Mouse (Mus musculus) CH12F3 (cell line): ENCODE results near the gene Irf3.
"Not testable (repeated sequence)": the region's sequence is repeated elsewhere in the genome, so short reads cannot be mapped to it uniquely, and the experiment has no call there.

ENCODE experiments used
- in situ Hi-C: fragments of 300-500 bp; cut with MboI; formaldehyde crosslinking; loops from 2 replicates; pipeline ENCODE4 v1.14.3; 2020; ENCODE audit warnings: low sequenced_read_pairs

Irf3 gene

DNA sequence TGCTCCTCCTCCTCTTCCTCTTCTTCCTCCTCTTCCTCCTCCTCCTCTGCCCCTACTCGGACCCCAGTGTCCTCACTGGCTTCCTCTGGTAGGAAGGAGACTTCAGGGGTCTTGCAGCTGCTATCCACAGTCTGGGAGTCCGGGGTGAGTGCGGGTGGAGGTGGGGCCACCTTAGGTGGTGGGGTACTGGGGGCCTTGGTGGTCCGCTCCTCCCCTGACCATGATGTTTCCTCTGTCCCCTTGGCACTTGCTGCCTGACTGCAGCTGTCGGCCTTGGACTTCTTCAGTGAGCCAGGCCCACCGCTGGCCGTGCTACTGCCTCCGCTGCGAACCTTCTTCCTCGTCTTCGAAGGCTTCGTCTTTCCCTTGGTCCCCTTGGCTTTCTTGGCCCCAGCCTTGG is 9.1 kb downstream of the Irf3 start:
- in situ Hi-C loops = no loop called here

DNA sequence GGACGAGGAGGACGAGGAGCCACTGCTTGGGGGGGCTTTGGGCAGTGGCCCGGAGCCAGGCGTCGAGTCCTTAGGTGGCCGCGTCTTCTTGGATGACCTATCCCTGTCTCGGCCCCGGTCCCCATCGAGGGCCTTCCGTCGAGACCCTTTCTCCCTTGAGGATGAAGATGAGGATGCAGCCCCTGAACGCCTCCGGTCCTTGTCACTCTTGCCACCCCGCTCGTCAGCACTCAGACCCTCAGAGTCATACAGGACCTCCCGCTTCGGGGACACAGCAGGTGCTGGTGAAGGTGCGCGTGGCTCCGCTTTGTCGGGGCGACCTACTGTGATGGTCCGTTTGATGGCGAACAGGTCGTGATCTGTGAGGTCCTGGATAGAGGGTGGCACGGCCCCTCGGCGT is 9.7 kb downstream of the Irf3 start:
- in situ Hi-C loops = no loop called here

DNA sequence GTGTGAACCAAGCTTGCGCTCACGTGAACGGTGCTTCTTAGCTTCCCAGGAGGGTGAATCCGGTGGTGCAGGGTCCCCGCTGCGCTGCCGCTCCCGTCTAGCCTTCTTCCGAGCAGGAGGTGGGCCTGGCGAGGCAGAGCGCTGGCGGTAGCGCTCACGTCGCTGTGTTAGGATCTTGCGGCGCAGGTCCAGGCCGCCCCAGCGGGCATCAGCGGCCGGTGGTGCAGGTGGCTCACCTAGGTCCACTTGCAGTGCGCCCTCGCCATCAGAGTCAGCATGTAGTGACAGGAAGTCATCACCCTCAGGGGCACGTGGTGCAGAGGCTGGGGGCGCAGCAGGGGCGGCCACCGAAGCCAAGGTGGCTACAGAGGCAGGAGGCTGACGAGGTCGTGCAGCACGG is 10.4 kb downstream of the Irf3 start:
- in situ Hi-C loops = no loop called here

DNA sequence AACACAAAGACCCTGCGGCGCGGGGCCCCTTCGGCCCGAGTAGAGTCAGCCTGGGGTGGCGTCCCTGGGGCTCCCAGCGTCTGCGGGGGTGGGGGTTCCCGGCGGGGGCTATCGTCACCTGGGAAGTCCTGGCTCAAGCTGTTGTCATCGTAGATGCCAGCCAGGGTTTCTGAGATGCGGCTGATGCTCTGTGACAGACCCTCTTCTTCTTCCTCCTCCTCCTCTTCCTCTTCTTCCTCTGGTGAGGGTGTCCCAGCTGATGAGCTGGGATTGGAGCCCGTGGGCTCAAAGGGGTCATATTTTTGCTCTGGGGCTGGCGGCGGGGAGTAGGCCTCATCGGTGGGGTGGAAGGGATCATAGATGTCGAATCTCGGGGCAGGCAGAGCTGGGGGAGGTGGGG is 11.0 kb downstream of the Irf3 start:
- in situ Hi-C loops = no loop called here

DNA sequence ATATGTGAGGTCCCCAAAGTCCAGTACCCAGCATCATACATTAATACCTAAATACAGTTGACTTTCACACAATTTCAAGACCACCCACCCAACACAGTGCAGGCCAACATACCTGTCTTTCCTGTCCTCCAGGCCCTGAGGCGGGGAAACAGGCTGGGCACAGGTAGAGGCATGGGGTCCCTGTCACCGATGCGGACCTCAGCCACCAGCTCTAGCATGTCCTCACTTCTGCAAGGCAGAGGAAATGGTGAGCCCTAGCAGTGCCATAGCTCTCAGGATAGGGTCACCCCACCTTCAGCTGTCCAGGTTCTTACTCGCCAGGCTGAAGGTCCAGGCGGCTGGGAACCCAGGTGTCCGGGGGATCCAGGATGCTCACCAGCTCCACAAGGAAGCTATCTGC is 14.6 kb downstream of the Irf3 start:
- in situ Hi-C loops = no loop called here

DNA sequence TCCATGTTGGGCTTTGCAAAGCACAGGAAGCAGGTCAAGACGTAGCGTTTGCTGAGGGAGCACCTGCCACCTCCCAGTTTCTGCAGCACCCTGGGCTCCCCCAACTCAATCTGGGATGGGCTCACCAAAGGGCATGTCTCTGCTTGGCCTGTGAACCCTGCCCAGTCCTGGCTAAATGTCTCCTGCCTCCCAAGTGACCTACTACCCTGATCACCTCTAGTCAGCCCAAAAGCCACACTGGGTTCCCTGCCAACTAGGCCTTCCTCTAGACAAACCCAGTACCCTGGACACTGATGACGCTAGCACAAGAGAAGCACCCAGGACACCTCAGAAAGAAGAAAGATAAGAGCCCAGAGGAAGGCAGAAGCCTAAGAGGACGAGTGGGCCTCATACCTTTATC is 15.4 kb downstream of the Irf3 start:
- in situ Hi-C loops = no loop called here

DNA sequence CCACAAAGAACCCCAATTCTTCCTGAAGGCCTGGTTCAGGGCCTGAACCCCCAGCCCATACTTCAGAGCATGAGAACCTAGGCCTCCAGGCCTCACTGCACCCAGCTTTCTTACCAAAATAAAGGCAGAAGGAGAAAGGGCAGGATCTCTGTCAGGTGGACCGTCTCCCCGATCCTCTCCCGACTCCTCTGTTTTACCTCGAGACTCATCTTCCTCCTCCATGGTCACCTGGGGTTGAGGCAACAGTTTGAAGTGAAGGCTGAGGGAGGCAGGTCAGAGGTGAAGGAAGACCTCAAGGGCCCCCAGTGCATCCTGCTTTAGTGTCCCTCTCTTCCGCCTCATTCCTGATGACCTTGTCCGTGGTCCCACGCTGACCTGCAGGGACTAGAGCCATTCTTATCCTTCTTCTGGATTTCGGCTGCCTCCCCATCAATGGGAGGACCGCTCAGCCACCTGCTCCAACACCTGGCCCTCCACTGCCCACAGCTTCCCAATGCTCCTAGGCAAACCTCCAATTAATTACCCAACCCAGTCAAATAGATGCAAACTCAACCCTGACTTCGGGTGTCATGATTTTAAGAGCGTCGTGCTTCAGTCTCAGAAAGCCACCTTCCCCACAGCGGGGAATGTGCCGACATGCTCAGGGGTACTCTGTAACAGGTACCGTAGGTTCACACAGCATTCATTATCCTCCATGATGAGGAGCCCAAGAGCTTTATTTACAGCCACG is 16.1 kb downstream of the Irf3 start:
- in situ Hi-C loops = no loop called here

DNA sequence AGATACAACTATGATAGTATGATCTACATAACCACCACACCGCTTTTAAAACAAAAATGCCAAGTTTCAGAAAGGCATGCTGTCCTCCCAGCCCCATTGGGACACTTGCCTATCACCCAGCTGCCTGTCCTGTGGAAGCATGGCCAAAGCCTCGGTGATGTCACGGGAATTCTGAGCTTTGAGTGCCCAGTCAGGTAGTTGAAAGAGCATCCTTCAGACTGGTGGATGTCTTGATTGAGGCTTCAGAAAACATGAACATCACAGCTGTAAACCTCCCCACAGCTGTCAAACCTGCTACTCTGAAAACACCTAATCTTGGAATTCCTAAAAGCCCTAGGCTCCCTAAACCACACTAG is 16.6 kb downstream of the Irf3 start:
- in situ Hi-C loops = no loop called here

DNA sequence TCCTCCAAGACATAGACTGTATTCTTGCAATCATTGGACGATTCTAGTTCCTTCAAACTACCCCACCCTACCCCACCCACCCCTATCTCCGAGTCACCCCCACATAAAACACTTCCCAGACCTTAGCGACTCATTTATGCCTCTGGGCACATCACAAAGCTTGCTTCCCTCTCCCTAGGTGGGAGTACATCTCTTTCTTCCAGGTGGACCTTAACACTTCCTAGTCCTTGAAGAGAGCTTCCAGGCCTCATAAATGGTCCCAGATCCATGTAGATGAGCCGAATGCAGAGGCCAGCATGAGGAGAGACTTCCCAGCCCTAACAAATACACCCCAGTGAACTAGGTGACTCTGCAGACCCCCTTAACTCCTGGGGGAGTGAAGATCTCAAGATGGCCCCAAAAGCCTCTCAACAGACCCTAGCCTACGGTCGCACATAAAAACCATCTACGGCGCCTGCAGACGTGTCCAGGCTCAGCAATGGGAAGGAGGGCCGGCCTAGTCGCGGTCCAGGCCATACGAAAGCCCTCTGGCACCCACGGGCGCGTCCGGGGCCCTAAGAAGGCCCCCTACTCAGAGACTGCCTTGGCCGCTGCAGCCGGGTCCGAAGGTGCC is 18.0 kb downstream of the Irf3 start:
- in situ Hi-C loops = no loop called here

DNA sequence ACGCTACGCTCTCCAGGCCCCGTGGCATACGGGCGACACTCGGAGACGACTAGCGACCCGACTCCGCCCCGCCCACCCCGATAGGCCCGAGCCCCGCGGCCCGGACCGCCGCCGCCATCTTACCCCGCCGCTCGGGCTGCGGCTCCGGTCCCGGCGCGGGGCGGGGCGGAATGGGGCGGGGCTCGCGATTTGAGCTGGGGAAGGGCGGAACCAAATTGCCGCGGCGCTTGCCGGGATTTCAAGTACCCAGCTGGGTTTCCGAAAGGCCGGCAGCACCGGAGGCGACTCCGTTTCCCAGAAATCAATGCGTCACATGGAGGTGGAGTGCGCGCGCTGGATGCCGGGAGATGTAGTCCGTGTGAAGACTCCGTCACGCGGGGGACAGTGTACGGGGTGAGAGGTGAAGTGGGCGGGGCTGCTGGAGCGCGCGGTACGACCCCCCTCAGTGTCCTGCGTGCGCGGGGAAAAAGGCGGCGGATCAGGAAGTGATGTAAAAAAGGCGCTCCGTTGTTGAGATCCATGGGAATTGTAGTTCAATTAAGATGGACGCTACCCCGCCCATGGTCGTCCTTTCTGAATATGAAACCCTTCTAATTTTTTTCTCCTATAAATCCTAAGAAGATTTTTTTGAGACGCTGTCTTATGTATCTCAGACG is 18.6 kb downstream of the Irf3 start, which contains the start of gene Scaf1:
Gene Scaf1, minus strand, starts transcription at position 407 of the 656 bp plus-strand sequence.
- in situ Hi-C loops = no loop called here

DNA sequence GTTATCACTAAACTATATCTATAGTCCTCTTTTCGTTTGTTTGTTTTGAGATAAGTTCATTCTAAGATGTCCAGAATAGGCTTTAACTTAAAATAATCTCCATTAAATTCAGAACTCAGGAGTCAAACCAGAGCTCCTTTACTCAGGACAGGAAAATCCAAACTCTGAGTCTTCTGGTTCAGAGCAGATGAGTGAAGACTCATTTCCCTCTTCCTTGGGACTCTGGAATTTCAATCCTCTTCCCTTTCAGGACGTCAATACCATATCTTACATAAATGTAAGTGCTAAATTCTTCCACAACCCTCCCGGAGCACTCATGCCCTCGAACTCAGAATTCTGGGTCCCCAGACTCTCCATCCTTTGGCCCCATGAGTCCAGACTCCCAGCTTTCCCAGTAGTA is 19.3 kb downstream of the Irf3 start:
- in situ Hi-C loops = no loop called here

DNA sequence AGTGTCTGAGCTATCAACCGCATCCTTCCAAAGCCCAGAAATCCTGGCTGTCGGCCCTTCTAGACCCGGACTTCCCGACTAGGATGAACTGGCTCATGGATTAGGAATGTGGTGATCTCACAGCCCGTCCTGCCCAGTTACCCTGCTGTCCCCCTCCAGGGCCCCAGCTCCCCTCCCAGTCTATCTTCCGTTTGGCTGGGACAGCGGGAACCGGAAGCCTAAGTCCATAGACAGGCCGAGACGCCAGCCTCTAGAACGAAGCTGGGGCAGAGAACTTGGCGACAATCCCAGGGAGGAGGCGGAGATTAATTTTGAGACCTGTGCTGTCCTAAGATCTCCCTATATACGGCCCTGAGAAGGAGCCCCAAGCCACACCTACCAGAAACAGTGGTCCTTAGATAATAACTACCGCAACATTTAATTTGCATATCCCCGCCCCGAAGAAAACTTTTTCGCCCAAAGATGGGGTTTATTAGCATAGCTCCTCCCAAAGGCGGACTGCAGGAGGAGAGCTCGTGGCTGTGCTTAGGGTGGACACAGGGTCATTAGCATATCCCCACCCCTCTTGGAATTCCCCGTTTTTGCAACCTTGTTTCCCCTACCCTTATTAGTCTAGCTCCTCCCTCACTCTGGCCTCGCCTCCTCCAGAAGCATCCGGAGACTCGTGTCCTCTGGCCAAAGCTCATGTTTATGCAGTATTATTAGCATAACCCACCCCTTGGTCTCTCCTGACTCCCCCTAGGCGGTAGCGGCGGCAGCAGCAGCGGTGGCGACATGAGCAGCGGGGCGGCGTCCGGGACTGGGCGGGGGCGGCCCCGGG is 20.0 kb downstream of the Irf3 start, which contains the start of gene Rras:
Gene Rras, plus strand, starts transcription at position 720 of the 820 bp plus-strand sequence.
- in situ Hi-C loops = no loop called here

DNA sequence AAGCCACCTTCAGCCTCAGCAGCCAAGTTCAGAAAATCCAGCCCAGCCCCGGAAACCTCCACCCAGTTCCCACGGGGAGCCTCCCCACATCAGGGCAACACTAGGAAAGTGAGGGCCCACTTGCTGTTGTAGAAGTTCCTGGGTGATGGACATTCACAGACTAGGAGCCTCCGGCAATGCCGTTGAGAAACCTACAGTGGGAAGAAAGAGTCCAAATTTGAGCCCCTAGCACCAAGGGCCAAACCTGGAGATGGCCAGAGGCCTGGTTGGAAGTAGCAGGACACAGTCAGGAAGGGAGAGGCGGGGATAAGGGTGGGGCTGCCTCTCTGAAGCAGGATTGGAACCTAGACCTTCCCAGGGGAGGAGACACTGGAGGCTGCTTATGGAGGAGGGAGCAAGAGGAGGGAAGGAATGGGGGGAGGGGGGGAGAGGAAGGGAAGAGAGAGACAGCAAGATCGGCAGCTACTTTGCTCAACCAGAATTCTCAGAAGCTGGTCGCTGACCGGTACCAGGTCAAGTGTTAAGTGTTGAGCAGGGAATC is 21.7 kb downstream of the Irf3 start:
- in situ Hi-C loops = no loop called here

DNA sequence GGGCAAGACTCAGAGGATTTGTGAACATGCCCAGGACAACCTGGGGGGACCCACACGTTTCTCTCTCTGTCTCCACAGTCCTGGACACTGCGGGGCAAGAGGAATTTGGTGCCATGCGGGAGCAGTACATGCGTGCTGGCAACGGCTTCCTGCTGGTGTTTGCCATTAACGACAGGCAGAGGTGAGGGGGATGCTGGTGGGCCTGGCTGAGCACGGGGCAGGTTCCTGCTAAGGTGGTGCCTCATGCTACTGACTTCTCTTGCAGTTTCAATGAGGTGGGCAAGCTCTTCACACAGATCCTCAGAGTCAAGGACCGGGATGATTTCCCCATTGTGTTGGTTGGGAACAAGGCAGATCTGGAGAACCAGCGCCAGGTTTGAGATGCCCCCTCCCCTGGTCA is 22.8 kb downstream of the Irf3 start:
- in situ Hi-C loops = no loop called here

DNA sequence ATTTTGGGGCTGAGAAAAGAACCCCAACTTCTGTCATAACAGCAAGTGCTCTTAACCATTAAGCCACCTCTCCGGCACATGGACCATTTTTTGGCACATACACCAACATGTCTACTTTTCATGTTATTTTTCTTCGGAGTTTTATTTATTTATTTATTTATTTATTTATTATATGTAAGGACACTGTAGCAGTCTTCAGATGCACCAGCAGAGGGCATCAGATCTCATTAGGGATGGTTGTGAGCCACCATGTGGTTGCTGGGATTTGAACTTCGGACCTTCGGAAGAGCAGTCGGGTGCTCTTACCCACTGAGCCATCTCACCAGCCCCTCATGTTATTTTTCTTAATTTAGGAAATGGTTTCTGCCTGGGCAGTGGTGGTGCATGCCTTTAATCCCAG is 26.3 kb downstream of the Irf3 start:
- in situ Hi-C loops = not testable (repeated sequence)

DNA sequence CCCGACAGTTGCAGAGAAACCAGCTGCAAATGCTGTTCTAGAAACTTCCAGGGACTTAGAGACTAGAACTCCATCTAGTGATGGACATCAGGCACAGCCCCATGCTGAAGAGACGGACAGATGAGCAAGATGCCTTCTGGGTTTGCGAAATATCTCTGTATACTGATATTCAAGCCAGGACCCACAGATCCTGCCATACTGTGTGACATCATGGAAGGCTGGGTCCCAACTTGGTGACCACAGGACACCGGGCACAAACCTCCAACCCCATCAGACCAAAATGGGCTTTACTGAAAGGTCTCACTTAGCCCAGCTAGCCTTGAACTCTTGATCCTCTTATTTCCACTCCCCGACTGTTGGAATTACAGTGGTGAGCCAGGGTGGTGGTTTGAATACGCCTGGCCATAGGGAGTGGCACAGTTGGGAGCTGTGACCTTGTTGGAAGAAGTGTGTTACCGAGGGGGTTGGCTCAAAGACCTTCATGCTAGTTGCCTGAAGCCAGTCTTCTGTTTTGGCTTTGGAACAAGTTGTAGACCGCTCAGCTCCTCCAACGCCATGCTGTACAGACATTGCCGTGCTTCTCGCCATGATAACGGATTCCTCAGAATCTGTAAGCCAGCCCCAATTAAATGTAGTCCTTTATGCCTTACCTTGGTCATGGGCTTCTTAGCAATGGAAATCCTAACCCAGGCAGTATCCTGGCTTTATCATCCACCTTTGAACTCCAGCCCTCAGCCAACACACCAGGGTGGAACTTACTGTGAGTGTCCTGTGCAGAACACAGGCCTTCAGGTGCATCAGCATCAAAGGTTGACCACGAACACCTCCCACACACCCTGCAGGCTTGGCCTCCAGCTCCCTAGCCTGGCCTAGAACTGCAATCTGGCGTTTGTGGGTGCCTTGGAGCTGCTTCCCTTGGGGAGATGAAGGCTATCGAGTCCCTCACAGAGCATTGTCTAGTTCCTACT is 27.1 kb downstream of the Irf3 start:
- in situ Hi-C loops = no loop called here

DNA sequence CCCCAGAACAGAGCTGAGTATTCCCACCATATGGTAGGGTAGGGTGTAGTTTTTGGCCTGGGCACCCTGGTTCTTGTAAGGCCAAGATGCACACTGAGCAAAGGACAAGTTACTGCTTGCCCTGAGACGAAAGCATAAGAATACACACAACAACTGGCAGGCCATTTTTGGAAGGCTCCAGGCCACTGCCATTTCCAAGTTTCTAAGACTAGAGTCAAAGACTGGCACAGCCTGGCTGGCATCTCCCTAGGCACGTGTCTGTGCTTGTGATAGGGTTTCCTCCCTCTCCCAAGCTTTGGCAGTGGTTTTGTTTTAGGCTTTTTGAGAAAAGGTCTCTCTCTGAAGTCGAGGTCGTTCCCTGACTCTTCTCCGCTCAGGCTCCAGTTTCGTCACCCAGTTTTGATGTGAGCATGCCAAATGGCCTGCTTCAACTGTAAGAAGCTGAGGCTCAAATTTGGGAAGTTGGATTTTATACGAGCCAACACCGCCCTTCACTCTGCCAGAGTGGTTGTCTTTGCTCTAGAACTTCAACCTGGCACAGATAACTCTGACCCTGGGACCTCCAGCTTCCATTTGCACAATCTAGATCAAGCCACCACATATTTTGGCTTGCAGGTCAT is 28.3 kb downstream of the Irf3 start:
- in situ Hi-C loops = no loop called here

DNA sequence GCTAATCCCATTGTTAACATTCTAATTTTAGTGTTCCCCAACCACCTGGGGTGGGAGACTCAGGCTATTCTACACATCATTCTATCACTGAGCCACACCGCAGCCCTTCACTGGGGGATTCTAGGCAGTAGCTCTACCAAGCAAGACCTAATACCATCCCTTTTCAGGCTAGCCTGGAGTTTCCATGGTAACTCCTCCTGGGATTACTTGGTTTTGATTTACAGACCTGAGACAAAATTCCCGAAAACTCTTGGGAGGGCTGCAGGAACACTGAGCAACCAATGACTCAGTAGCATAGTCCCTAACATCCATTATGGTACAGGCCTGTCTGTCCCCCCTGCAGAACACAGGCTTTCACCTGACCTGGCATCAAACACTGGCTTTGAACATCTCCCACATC is 28.8 kb downstream of the Irf3 start:
- in situ Hi-C loops = no loop called here

DNA sequence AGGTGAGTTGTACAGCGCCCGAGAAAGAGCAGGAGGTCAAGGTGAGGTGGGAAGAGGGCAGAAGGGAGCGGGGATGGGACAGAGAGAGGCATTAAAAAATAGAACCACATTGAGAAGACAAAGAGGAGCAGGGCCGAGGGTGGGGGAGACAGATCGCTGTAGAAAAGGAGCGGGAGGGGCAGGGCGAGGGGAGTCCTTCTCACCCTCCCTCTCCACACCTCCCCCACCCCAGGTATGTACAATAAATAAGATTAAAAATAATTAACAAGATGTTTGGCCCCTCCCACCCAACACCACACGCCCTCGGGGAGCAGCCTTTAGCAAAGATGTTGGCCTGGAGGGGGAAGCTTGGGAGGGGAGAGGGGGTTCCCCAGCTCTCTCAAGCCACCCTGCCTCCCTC is 30.3 kb downstream of the Irf3 start:
- in situ Hi-C loops = no loop called here

DNA sequence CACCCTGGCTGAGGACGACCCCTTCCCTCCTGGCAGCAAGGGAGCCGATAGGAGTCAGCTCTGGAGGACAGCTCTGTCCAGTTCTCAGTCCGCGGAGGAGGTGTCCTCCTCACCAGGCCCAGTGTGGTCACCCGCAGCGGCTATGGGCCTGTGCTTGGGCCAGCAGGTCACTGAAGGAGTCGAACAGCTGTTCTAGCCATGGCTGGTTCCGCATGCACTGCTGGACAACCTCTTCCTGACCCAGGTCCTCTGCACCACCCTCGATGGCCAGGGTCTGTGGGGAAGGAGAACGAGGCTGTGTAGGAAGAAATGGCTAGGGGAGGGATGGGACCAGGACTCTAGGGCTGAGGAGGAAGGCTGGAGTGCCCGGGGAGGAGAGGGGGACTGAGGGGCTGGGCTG is 30.9 kb downstream of the Irf3 start:
- in situ Hi-C loops = no loop called here
